Mouse (Mus musculus) duodenum, adult 2 months (tissue): ENCODE data around the gene Rnase13. TPM values are rescaled to one million over a fixed set of nuclear protein-coding genes. Genes with fewer than 3 reads are reported as not detected.

ENCODE experiments used
- polyA plus RNA-seq: library from polyadenylated mRNA; depleted of rRNA; stranded (reverse); fragments of >200 nt; gene quantifications from 2 replicates; pipeline ENCODE4 v1.2.3, GENCODE M21; 2012; ENCODE audit warnings: low replicate concordance; rRNA removed

Rnase13 gene
- polyA plus RNA-seq, result not detected in 2 replicates

DNA sequence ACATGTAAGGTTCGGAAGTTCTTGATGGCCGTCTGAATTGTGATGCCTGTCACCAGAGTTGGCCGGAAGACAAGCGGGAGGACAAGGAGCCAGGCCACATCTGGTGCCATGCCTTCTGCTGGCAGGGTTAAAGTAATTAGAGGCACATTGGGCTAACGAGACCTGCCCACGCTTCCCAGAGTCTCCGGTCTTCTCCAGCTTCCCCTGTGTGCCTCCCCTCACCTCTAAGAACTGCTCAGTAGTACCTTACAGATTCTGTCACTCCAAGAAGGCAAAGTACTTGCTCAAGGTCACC, at the start of gene Rnase13:
TSS of gene Rnase13 (minus strand) at position 203 of the 295 bp plus-strand sequence.

DNA sequence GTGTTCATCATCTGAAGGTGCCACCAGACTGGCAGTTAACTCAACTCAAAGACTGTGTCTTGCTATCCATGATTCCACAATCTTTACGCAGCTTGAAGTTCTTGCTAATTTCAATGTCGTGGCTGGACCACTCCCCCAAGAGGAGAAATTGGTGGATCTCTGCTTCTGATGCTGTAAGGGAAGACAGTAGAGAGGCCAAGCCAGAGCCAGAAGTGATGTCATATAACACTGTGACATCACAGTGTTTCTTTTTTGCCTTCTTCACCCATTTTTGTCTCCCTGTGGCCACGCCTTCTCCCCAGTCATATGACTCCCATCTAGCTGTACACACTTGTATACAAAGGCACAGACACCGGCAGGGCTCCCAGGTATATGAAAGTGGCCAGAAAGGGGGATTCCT, 4.4 kb downstream of the Rnase13 start, which contains the start of gene Tppp2:
TSS of gene Tppp2 (plus strand) at position 301 of the 400 bp plus-strand sequence.

DNA sequence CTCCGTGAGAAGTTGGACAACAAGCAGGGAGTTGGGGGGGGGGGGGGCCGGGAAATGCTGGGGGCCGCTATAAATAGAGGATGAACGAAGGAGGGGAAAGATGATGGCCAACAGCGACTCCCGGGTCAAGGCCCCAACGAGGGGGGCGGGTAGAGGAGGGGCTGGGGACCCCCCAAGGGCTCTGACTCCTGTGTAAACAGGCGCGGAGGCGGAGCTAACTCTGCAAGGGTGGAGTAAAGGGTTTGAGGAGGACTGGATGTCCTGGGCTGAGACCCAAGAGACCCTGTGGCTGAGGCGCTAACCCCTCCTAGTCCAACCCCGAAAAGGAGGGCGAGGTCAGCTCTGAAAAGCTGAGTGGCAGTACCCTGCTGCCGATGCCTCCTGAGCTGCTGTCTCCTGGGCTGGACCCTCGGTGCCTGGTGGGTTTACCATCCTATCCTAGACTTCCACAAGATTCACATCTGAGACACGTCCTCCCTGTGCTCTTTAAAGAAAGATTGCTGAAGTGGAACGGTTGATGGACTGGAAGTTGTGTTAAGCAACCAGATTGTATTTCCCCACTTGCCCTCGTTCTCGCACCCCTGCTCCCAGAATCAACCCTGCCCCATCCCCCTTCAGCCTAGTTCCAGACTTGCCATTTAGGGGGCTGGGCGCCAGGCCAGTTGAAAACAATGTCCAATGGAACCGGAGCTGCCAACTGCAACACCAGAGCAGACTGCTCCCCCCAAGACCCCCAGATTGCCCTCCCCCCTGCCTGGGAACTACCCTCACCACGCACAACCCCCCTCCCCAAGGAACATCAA, 8.4 kb downstream of the Rnase13 start, which contains the start of gene Ndrg2:
TSS of gene Ndrg2 (minus strand) at position 199 of the 803 bp plus-strand sequence.

DNA sequence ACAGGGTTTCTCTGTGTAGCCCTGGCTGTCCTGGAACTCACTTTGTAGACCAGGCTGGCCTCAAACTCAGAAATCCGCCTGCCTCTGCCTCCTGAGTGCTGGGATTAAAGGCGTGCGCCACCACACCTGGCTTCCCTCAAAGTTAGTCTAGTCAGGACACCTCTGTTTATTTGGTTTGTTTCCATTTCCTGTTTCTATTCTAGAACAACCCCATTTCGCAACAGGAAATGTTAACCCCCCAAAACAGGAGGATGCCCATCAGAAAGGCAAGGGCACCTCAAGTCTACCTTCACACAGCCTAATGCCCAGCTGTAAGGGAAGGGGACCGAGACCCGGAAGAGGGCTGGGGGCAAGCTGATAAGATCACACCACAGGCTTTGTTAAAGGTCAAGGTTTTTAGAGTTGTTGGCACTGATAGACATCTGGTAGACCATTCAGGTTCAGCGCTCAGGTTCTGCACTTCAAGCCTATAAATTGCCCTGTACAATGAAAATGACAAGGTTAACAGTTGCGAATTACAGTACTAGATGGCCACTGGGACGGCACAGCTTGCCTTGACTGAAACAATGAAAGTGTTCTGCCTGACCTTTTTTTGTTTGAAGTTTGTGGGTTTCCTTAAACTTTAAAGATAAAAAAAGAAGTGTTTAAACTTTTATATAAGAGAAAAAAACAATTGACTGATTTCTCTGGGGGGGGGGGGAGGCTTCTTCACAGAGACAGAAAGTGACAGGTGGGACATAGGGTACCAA, 30.2 kb downstream of the Rnase13 start, which contains the start of gene Slc39a2:
TSS of gene Slc39a2 (plus strand) at position 699 of the 749 bp plus-strand sequence.

DNA sequence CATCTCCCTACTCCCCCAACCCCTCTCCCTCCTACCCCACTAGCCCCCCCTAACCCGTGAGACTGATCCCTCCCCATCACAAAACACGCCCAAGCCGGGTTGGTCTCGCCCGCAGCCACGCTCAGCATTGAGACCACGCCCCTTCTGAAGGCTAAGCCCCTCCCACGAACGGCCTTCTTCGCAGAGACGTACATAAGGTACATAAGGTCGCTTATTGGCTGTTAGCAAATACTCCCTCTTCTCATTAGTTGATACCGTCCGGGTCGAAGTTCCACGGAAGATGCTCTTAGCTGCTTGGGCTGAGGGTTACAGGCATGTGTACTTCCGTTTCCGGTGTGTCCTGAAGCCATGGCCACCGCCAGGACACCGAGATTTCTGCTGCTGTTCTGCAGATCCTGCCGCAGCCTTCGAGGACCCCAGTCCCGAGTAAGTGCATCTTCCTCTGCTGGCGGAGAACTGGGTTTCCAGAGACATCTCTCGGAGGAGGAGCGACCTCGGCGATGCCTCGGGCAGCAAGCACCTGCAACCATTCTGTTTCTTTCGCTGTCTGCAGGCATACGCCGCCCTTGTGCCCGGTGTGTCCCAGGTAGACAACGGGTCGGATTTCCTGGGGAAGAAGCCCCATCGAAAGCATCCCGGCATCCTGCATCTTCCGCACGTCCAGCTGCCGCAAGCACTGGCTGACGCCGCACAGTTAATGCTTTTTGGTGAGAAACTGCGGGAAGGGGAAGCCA, 37.8 kb downstream of the Rnase13 start, which contains the start of gene Mettl17:
TSS of gene Mettl17 (plus strand) at position 245 of the 734 bp plus-strand sequence.

Other genes starting within 250 kb of the Rnase13 start
- not detected in 2 replicates for gene Gm17079, start 227.3 kb downstream of the Rnase13 start, polyA plus RNA-seq
- gene Gm5800, start 205.6 kb downstream of the Rnase13 start, polyA plus RNA-seq, result not detected in 2 replicates
- 36.8 and 128 TPM in 2 replicates for gene Ang4, start 149.2 kb downstream of the Rnase13 start, polyA plus RNA-seq
- gene AY358078, start 122.7 kb downstream of the Rnase13 start, polyA plus RNA-seq, result not detected in 2 replicates
- not detected in 2 replicates for gene Ear6, start 69.1 kb downstream of the Rnase13 start, polyA plus RNA-seq
- 27.0 and 44.2 TPM in 2 replicates for gene Mettl17, start 37.9 kb downstream of the Rnase13 start, polyA plus RNA-seq
- gene Slc39a2, start 29.9 kb downstream of the Rnase13 start, polyA plus RNA-seq, result 0.19 and 0.39 TPM in 2 replicates
- 50.1 and 71.8 TPM in 2 replicates for gene Ndrg2, start 8.6 kb downstream of the Rnase13 start, polyA plus RNA-seq
- gene Tppp2, start 4.3 kb downstream of the Rnase13 start, polyA plus RNA-seq, result not detected in 2 replicates
- gene Arhgef40, start 61.9 kb upstream of the Rnase13 start, polyA plus RNA-seq, result 22.0 and 27.8 TPM in 2 replicates
- 93.4 and 133 TPM in 2 replicates for gene Tmem253, start 92.9 kb upstream of the Rnase13 start, polyA plus RNA-seq
- 69.3 and 77.5 TPM in 2 replicates for gene Zfp219, start 98.0 kb upstream of the Rnase13 start, polyA plus RNA-seq
- gene Olfr221, start 119.7 kb upstream of the Rnase13 start, polyA plus RNA-seq, result not detected in 2 replicates
- gene Hnrnpc, start 181.3 kb upstream of the Rnase13 start, polyA plus RNA-seq, result 17.5 and 30.5 TPM in 2 replicates
- gene Rpgrip1, start 187.9 kb upstream of the Rnase13 start, polyA plus RNA-seq, result 0.44 and 10.3 TPM in 2 replicates